Mouse (Mus musculus) stomach, embryonic 16.5 days (tissue): ENCODE data around the gene Bcas1. TPM values are rescaled to one million over a fixed set of nuclear protein-coding genes. Genes with fewer than 3 reads are reported as not detected.

ENCODE experiments used
- ATAC-seq: fragments of 200-750 bp; cut with Nextera tagmentation; 2 replicates; pipeline ENCODE4 v1.8.0; 2017; ENCODE audit warnings: moderate number of reproducible peaks, moderate TSS enrichment; ENCODE audit not compliant: insufficient read depth, low FRiP score
- H3K27ac ChIP-seq: fragments of 300-500 bp; sonication (generic); 2 replicates; pipeline ENCODE4 v1.5.1; 2014; ENCODE audit warnings: low read length
- H3K27me3 ChIP-seq: fragments of 300-500 bp; sonication (generic); 2 replicates; pipeline ENCODE4 v1.6.1; 2014; ENCODE audit warnings: low read length, control low read depth, mixed read lengths; ENCODE audit not compliant: control insufficient read depth, insufficient read depth
- H3K36me3 ChIP-seq: fragments of 300-500 bp; sonication (generic); 2 replicates; pipeline ENCODE4 v1.6.1; 2014; ENCODE audit warnings: low read length; ENCODE audit not compliant: control insufficient read depth, insufficient read depth
- H3K4me1 ChIP-seq: fragments of 300-500 bp; sonication (generic); 2 replicates; pipeline ENCODE4 v1.6.1; 2014; ENCODE audit warnings: low read length, control low read depth, mixed read lengths; ENCODE audit not compliant: control insufficient read depth, insufficient read depth
- H3K4me2 ChIP-seq: fragments of 300-500 bp; sonication (generic); 2 replicates; pipeline ENCODE4 v1.6.1; 2014; ENCODE audit warnings: low read depth, low read length, mixed read lengths
- H3K4me3 ChIP-seq: fragments of 300-500 bp; sonication (generic); replicated peaks from 2 replicates; pipeline ENCODE4 v1.5.1; 2014; ENCODE audit warnings: mild to moderate bottlenecking, low read length
- H3K9ac ChIP-seq: fragments of 300-500 bp; sonication (generic); 2 replicates; pipeline ENCODE4 v1.6.1; 2014; ENCODE audit warnings: low read length
- H3K9me3 ChIP-seq: fragments of 300-500 bp; sonication (generic); replicated peaks from 2 replicates; pipeline ENCODE4 v1.6.1; 2016; ENCODE audit warnings: low read length, control low read depth; ENCODE audit not compliant: control insufficient read depth
- WGBS: fragments of 180-500 bp; shearing (Covaris S2); extraction: QIAGEN DNeasy Blood & Tissue Kit; methylation state at CpG from one replicate; pipeline ENCODE4 v1.1.7; 2014; 5-methylcytosine and 5-hydroxymethylcytosine counted together
- polyA plus RNA-seq: library from polyadenylated mRNA; unstranded; fragments of >200 nt; fragmentation: Nextera tagmentation; extraction: Ambion mirVana; gene quantifications from 2 replicates; pipeline ENCODE4 v1.2.1, GENCODE M21; 2015

The Bcas1 gene
- polyA plus RNA-seq, 1 experiment from 2014 or later: 8.9 TPM

DNA sequence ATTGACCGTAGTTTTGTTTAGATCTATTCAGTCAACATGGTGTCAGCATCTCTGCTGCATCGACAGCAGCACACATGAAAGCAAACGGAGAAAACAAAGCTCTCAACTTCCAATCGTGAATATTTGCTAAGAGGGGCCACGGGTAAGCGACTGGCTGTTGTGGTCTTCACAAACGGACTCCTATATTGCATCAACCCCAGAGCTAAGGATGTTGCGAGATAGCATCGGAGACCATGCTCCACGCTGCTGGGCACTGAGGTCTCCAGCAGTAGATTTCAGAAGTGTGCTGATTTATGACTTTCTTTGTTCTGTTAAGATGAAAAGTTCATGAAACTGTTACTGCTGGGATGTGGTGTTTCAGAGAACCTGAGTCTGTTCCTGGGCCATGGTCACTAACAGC lies 54.3 kb downstream of the Bcas1 start:
- Histone ChIP-seq H3K36me3 (no peaks in the 10 kb centered on the region), H3K9ac (no peak overlapping the region), H3K27me3 (no peaks in the 10 kb centered on the region), H3K9me3 (no peaks in the 10 kb centered on the region), H3K4me3 (no peak overlapping the region), H3K27ac (no peak overlapping the region), H3K4me1 (no peaks in the 10 kb centered on the region), H3K4me2 (no peak overlapping the region)
- ATAC-seq: no peak
- 84% methylated on average over 10 of the region's 10 CpGs for WGBS

DNA sequence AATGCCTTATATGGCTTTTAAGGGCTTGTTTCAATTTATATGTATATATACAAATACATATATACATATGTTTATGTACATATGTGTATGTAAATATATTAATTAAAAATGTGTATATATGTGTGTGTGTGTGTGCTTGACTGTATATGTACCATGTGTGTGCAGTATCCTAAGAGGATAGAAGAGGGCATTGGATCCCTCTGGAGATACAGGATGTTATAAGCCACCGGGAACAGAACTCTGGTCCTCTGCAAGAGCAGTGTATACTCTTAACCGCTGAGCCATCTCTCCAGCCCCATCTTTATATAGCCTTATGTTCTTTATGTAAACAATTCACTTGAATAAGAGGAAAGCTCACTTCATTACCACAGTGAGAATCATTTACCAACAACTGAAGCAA lies 62.0 kb downstream of the Bcas1 start:
- Histone ChIP-seq H3K4me1 (peaks cover 11% of the 10 kb centered on the region), H3K27ac (no peak overlapping the region), H3K9me3 (no peaks in the 10 kb centered on the region), H3K4me2 (no peak overlapping the region), H3K9ac (no peak overlapping the region), H3K36me3 (no peaks in the 10 kb centered on the region), H3K4me3 (no peak overlapping the region), H3K27me3 (no peaks in the 10 kb centered on the region)
- 81% methylated on average over 2 of the region's 2 CpGs for WGBS
- ATAC-seq: no peak

DNA sequence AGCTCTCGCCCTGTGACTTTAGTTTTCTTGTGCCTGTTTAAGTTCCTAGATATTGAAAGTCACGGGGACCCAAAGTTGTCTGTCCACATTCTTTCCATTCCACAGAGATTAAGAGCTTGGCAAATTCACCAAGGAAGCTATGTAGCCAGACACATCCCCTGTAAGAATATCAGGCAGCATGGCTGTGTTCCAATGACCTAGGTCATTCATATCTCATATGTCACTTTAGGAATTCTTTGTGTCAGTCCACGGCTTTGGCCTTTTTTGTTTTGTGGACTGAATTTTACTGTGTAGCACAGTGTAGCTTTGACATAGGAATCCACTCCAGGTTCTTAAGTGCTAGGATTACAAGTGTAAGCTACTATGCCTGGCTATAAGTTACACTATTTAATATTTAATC lies 62.4 kb downstream of the Bcas1 start:
- 25% methylated on average over 3 of the region's 3 CpGs for WGBS
- Histone ChIP-seq H3K4me3 (no peak overlapping the region), H3K9me3 (no peaks in the 10 kb centered on the region), H3K4me1 (peaks cover 11% of the 10 kb centered on the region), H3K36me3 (no peaks in the 10 kb centered on the region), H3K27me3 (no peaks in the 10 kb centered on the region), H3K4me2 (no peak overlapping the region), H3K27ac (peak overlapping the region; percentile 75; the same call in 1 of the 2 replicates), H3K9ac (no peak overlapping the region)
- no peak for ATAC-seq

DNA sequence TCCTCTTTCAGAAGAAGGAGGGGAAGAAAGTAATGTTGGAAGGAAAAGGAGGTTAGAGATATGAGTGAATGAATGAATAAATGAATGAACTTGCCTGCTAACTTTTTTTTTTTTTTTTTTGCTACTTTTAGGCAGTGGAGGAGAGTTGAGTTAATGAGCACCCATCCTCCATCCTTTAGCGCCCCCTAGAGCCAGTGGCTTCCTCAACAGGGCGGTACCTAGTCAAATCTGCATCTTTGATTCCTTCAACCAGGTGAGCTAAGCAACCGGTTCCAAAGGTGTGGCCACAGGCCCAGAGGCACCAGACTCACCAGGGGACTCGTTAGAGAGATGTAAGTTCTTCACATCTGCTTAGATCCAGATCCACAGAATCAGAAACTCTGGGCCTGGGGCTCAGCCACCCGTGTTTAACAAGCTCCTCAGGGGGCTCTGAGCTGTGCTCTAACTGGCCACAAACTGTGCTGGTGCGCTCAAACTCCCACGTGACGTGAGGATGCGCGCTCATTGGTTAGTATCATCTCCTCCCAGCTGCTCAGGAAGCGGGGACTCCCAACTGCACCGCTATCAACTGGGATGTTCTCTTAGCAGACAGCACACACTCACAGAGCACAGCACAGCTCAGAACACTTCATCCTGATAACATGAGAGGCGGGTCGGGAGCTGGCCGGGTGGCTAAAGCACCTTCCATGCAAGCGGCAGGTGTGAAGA lies 70.8 kb downstream of the Bcas1 start:
- ATAC-seq: no peak
- H3K36me3 ChIP-seq: no peaks in the 10 kb centered on the region
- H3K9ac ChIP-seq: no peak overlapping the region
- H3K9me3 ChIP-seq: no peaks in the 10 kb centered on the region; the same call in 1 of the 2 replicates
- H3K4me3 ChIP-seq: no peak overlapping the region
- no peak overlapping the region for H3K4me2 ChIP-seq
- H3K27me3 ChIP-seq: no peaks in the 10 kb centered on the region
- WGBS: 63% methylated on average over 16 of the region's 16 CpGs
- no peaks in the 10 kb centered on the region for H3K4me1 ChIP-seq
- H3K27ac ChIP-seq: no peak overlapping the region

DNA sequence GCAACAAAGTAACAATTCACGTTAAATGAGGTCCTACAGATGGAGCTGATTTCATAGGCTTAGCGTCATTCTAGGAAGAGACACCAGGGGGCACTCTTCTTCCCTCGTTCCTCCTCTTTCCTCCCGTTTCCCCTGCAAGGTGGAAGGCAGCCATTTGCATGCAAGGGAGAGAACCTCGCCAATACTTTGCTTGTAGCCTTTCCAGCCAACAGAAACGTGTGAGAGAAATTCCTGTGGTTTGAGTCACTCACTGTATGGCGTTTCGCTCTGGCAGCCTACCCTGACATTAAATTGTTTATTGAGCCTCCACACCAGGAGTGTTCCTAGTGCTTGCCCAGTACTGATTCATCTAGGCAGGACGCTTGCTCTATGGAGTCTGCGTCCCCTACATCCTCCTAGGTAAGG lies 72.7 kb downstream of the Bcas1 start:
- Histone ChIP-seq H3K4me3 (no peak overlapping the region), H3K4me1 (no peaks in the 10 kb centered on the region), H3K27ac (no peak overlapping the region; the same call in 1 of the 2 replicates), H3K27me3 (no peaks in the 10 kb centered on the region), H3K9ac (no peak overlapping the region), H3K9me3 (no peaks in the 10 kb centered on the region; the same call in 1 of the 2 replicates), H3K36me3 (no peaks in the 10 kb centered on the region), H3K4me2 (peak overlapping the region; percentile 33)
- ATAC-seq: peak; percentile 67; the same call in 1 of the 2 replicates
- 9% methylated on average over 10 of the region's 10 CpGs for WGBS

DNA sequence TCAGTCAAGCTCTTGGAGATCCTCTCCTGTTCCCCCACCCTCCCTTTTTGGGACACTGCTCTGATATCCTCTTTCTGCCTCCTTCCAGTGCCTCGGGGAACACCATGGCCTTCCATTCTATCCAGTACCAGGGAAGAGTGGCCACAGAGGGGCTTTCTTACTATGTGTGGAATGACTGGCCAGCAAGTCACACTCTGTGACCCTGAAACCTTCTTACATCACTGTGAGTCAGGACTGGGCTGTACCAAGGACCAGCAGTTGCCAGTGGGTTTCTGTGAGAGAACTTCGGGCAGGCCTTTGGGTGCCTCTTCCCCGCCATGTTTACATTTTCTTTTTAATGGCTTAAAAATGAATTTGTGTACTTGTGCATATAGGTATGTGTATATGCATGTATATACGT lies 75.4 kb downstream of the Bcas1 start:
- 84% methylated on average over 4 of the region's 4 CpGs for WGBS
- H3K4me2 ChIP-seq: no peak overlapping the region
- no peak overlapping the region for H3K4me3 ChIP-seq
- no peak for ATAC-seq
- H3K9ac ChIP-seq: no peak overlapping the region
- no peaks in the 10 kb centered on the region for H3K9me3 ChIP-seq
- no peaks in the 10 kb centered on the region for H3K36me3 ChIP-seq
- H3K4me1 ChIP-seq: 0 out of 2 replicates have a peak, but pooled peaks cover 2% of the 10 kb centered on the region
- H3K27me3 ChIP-seq: no peaks in the 10 kb centered on the region
- no peak overlapping the region for H3K27ac ChIP-seq

DNA sequence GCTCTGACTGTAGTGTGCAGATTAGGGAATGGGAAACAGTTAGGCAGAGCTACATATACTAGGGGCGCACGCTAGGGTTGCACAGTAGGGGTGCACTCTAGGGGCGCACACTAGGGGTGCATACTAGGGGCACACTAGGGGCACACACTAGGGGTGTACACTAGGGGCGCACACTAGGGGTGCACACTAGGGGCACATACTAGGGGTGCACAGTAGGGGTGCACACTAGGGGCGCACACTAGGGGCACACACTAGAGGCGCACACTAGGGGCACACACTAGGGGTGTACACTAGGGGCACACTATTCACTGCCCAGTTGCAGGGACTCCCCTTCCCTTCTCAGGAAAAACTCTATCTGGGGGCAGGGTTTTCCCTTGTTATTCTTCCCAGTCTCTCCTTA lies 75.8 kb downstream of the Bcas1 start:
- WGBS: 92% methylated on average over 6 of the region's 6 CpGs
- 0 out of 2 replicates have a peak, but pooled peaks cover 3% of the 10 kb centered on the region for H3K4me1 ChIP-seq
- ATAC-seq: no peak

DNA sequence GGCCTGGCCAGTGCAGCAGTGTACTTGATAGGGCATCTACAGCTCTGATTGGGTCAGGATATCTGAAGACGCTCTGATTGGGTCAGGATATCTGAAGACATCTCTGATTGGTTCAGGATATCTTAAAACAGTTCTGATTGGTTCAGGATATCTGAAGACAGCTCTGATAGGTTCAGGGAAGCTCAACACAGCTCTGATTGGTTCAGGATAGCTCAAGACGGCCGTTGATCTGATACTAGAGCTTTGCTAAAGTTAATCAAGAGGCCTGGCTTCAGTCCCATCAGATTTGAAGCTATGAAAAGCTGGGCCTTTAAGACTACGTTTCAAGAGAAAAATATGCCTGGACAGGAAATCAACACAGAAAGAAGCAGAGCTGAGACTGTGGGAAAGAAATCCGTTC lies 77.9 kb downstream of the Bcas1 start:
- no peak for ATAC-seq
- H3K27ac ChIP-seq: no peak overlapping the region
- no peak overlapping the region for H3K9ac ChIP-seq

More for the DNA sequence above, 75.8 kb downstream of the Bcas1 start:
- Histone ChIP-seq H3K27me3 (no peaks in the 10 kb centered on the region), H3K4me2 (no peak overlapping the region), H3K9ac (no peak overlapping the region), H3K27ac (no peak overlapping the region), H3K4me3 (no peak overlapping the region), H3K36me3 (no peaks in the 10 kb centered on the region), H3K9me3 (no peaks in the 10 kb centered on the region)

DNA sequence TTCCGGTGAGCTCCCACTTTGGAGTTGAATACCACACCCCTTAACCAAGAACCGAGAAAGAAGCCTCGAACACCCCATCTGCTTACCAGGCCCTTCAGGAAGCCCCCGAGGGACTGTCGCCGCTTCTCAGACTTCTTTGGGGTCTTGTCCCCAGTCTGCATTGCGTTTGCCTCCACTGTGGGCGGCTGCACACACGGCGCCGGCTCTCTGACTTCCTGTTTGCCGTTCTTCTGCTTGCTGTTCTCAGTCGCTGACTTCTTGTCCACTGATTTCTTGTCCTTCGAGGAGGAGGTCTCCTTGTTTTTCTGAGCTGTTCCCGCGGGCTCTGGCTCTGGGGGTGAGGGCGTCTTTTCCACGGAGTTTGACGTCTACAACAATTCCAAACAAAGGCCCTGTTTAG lies 78.5 kb downstream of the Bcas1 start:
- H3K4me1 ChIP-seq: peaks cover 28% of the 10 kb centered on the region
- no peaks in the 10 kb centered on the region for H3K9me3 ChIP-seq
- no peak overlapping the region for H3K4me2 ChIP-seq
- 71% methylated on average over 19 of the region's 19 CpGs for WGBS
- no peak overlapping the region for H3K4me3 ChIP-seq
- ATAC-seq: no peak
- no peaks in the 10 kb centered on the region for H3K27me3 ChIP-seq
- no peak overlapping the region for H3K9ac ChIP-seq
- no peaks in the 10 kb centered on the region for H3K36me3 ChIP-seq
- no peak overlapping the region for H3K27ac ChIP-seq

More for the DNA sequence above, 77.9 kb downstream of the Bcas1 start:
- no peak overlapping the region for H3K4me3 ChIP-seq
- H3K36me3 ChIP-seq: no peaks in the 10 kb centered on the region
- 63% methylated on average over 5 of the region's 5 CpGs for WGBS
- no peaks in the 10 kb centered on the region for H3K9me3 ChIP-seq
- peaks cover 21% of the 10 kb centered on the region for H3K4me1 ChIP-seq
- H3K27me3 ChIP-seq: no peaks in the 10 kb centered on the region
- H3K4me2 ChIP-seq: no peak overlapping the region
